Mouse (Mus musculus): ENCODE results near the gene Rgs11.

- TF ChIP-seq GATA1 (IDR thresholded peaks at IDR 0.05; ENCODE audit: low read length) = no peak
- TF ChIP-seq TAL1 (IDR thresholded peaks at IDR 0.05; ENCODE audit: low read length) = no peak
Measured at GRCm38 (mm10) chr17:26237667-26238066, 34.9 kb downstream of the Rgs11 start.
